Mouse (Mus musculus) Muller cell, postnatal 12 days (primary cell): ENCODE results near the gene Rnf151.
"Not testable (repeated sequence)": the region's sequence is repeated elsewhere in the genome, so short reads cannot be mapped to it uniquely, and the experiment has no call there.

Source experiments
- DNase-seq: peaks from one replicate; pipeline ENCODE4 v3.0.0-alpha.2; 2015; ENCODE audit errors: inconsistent ontology term

Rnf151 gene

GRCm38 (mm10) chr17:24667416-24667815 lies 50.4 kb downstream of the Rnf151 start:
- DNase-seq = no peak

GRCm38 (mm10) chr17:24667011-24667410 lies 50.9 kb downstream of the Rnf151 start:
- not testable (repeated sequence) for DNase-seq
